Mouse (Mus musculus) layer of hippocampus, adult 11-12 months (tissue): ENCODE data around the gene Prps2.
"Not testable (repeated sequence)": the region's sequence is repeated elsewhere in the genome, so short reads cannot be mapped to it uniquely, and the experiment has no call there.

ENCODE experiments used
- DNase-seq: peaks from one replicate; pipeline ENCODE4 v3.0.0; 2022; ENCODE audit warnings: low spot score

The Prps2 gene

GRCm38 (mm10) chrX:167382047-167382853 lies at the start of gene Prps2:
Gene Prps2, minus strand, starts transcription at chrX:167382749.
- DNase-seq = peak; percentile 18

DNA sequence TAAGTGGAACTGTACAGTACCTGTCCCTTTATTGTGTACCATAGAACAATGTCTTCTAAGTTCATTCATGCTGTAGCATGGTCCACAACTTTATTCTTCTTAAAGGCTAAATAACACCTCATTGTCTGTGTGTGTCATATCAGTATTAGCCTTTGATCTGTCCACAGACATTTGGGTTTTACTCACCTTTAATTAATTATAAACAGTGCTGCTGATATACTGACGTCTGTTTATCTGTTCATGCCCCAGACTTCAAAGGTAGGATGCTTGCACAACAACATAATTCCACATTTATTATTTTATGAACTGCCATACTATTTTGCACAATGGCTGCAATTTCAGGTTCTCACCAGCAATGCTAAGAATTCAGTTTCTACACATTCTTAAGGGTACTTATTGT lies 35.1 kb upstream of the Prps2 start:
- DNase-seq = no peak

DNA sequence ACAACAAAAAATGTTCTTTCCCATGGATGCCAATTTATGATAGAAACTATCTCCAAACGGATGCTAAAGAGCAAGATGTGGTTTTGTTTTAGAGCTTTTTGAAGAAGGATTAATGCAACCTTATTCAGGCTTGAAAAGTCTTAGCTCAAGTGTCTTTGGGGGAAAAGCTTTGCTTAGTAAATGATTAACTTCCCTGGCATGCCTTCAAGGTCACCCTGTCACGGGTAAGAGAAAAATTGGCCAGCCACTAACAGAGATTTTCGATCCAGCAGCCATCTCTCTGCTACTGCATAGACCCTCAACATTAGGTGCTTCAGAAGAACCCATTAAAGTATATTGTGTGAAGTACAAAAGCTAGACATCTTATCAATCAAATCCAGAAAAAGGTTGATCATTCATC lies 12.4 kb upstream of the Prps2 start:
- no peak for DNase-seq

GRCm38 (mm10) chrX:167386647-167387046 lies 4.1 kb upstream of the Prps2 start:
- no peak for DNase-seq

DNA sequence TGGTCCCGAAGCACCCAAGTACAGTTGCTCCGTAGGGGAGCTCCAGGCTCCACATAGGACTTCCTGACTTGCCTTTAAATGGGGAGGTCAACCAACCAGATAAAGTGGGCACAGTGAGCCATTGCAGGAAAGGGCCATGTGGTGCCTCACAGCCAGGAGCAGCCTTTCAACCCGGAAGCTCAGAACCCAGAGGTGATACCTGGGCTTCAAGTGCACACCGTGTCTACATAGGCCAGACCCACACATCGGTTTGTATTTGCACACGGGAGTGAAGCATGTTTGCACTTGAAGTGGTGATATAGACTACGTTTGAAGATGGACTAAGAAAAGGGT lies 271 bp upstream of the Prps2 start:
- DNase-seq = no peak

DNA sequence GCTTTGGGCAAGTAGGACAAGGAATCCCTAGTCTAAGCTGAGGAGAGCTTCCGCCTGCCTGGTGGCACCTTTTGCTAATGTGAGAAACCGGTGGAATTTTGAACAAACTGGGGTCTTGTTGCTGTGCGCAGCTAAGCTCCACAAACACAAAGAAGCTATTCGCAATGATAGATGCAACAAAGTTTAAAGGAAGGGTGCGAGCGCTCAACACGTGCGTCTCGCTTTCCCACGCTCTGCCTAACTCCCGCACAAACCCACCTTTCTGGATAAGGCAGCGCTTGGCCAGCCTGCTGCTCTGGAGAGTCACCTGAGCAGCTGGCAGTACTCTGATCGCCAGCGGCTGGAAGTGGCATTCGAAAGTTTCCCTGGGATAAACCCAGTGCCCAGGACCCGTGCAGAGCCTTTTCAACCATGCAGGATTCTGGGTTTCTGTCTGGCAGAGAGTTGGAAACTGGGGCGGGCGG lies 934 bp downstream of the Prps2 start:
- DNase-seq = no peak

DNA sequence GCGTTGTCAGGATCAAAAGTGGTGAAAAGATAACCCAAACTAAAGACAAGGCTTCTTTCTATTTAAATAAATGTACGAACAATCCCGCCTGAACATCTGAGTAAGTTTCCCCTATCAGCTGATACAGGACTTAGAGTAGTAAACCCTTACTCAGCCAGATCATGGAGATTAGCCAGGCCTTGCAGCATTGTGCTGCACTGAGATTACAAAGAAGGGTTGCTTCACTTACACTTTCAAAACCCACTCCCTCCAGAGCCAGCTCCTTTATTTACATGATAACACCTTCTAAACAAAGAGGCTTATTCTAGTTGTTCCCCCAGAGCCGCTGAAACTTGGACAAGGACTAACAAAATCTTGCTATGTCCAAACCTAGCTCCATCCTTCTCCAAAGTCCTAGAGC lies 2.5 kb downstream of the Prps2 start:
- no peak for DNase-seq

GRCm38 (mm10) chrX:167361231-167361630 lies 21.3 kb downstream of the Prps2 start:
- not testable (repeated sequence) for DNase-seq

GRCm38 (mm10) chrX:167359704-167360103 lies 22.8 kb downstream of the Prps2 start:
- DNase-seq = no peak

DNA sequence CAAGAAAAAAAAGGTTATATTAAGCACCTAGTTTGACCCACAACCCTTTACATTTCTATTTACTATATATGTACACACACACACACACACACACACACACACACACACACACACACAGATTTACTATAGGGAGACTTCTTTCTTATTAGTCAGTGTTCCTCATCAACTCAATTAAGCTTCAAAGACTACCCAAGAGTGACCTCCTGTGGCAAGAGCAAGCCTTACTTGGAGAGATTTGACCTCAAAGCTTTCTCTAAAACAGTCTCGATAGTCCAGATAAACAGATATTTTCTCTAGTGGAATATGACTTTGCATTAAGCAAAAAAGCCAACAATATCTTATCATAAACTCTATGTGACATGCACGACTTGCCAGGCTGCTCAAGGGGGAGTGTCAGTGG lies 25.1 kb downstream of the Prps2 start:
- DNase-seq = peak; percentile 14

DNA sequence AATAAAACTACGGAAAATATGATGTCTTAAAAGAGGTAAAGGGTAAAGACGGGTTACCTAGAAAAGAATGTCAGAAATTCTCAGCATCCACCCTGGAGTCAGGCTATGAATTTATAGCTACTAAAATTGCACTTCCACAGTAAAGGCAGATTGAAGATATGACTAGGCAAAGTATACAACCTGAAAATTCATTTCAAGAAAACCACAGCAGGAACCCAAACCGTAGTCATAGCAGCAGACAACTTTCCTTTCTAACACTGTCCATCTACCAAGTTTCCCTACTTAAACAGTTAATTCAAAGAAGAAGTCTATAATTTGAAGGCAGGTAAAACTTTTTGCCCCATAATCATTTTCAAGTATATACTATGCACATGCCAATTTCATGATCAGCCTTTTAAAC lies 26.6 kb downstream of the Prps2 start:
- no peak for DNase-seq

DNA sequence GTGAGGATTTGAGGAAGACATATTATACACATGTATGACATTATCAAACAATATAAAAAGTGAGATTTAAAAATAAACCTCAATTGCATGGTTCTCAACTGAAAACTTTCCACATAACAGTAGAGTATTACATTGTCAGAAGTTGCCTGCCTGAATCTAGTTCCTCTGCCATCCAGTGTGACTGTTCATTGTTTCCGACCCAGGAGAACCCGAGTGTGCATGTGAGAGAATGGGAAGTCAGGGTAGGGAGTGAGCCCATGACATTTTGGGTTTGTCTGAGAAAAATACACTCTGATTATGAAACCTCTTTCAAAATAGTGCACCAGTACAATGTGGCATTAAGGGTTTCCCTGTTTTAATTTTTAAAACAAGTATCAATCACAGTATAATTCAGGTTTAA lies 28.9 kb downstream of the Prps2 start:
- no peak for DNase-seq

DNA sequence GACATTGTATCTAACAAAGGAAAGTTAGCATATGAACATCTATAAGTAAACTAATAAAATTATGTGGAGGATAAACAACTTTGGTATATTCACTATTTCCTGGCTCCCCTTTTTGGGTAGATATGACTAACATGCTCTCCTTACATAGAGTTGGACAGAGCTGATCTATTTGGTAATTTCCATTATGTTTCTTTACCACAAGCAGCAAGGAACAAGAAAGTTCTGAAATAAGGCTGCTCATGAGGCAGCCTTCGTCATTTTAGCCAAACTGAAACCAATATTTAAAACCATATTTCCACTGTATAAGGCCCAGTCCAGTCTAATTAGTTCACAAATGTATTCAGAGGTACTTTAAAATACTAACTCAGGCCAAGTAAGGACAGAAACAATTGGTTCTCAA lies 36.1 kb downstream of the Prps2 start:
- DNase-seq = no peak

DNA sequence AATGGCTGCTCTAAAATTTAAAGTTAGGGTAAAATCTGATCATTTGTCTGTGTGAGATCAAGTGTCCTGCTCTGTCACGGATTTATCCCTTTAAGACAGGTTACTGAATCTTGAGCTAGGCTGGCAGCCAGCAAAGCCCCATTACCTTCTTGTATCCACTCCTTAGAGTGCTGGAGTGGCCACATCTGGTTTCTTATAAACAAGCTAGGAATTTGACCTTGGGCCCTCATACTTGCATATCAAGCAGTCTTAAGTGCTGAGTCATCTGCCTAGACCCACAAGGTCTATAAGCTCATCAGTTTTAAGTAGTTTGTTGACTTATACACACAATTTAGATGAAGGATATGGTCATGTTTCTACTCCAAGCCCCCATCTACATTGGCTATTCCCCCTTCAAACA lies 38.2 kb downstream of the Prps2 start:
- no peak for DNase-seq

- no peak for DNase-seq
These were observed 40.7 kb downstream of the Prps2 start for GRCm38 (mm10) chrX:167341811-167342210.

GRCm38 (mm10) chrX:167340190-167340589 lies 42.4 kb downstream of the Prps2 start:
- DNase-seq = no peak

DNA sequence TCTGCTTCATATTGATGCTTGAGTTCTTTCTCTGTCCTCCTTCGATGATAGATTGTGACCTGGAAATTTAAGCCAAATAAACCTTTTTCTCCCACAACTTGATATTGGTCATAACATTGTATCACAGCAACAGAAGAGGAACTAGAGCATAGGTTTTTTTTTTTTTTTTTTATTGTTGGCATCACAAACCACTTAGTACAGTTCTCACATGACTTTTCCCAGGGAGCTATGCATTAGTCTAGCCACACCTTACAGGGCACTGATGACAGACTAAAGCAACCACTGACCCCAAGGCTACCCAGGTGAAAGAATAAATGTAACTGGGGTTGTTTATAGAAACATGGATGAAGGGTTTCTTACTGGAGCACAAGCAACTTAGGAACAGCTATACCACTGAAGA lies 44.6 kb downstream of the Prps2 start:
- no peak for DNase-seq

- no peak for DNase-seq
These were observed 48.0 kb downstream of the Prps2 start for GRCm38 (mm10) chrX:167334571-167334970.

GRCm38 (mm10) chrX:167332607-167333006 lies 49.9 kb downstream of the Prps2 start:
- DNase-seq = no peak

- no peak for DNase-seq
These were observed 51.6 kb downstream of the Prps2 start for GRCm38 (mm10) chrX:167330993-167331392.

- DNase-seq = peak; percentile 11
These were observed 52.1 kb downstream of the Prps2 start, which contains the start of gene Tlr7 for GRCm38 (mm10) chrX:167330399-167330798. Gene Tlr7, minus strand, starts transcription at chrX:167330558.

DNA sequence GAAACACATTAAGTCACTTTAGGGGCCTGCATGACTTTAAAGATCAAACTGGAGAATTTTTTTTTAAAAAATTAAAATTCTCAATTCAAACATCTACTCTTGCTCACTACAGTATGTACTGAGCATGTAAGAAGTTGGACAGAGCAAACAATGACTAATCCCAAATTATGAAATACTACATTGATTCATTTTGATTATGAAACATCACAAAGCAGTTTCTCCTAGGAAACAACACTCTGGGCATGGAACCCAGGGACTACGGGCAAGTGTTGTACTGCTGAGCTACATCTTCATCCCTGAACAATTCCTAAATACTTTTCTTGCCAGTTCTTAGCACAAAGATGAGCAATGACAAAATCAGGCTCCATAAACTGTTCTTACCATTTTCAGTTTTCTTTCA lies 52.9 kb downstream of the Prps2 start:
- no peak for DNase-seq

DNA sequence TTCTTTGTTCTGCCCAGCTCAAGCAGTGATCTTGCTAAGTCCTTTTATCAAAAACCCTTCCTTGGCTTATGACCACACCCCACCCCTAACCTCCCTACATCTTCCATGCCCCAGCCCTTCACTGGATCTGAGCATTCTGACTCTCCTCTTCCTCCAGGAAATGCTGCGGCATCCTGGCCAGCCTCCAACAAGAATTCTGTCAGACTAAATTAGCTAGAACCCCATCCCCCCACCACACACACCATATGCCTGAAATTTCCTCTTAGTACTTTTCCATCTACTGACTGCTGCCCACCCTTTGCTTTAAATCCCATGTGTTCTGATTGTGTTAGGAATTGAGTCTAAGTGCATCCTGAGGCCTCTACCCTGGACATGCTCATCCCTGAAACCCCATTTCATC lies 53.5 kb downstream of the Prps2 start:
- DNase-seq = peak; percentile 28

DNA sequence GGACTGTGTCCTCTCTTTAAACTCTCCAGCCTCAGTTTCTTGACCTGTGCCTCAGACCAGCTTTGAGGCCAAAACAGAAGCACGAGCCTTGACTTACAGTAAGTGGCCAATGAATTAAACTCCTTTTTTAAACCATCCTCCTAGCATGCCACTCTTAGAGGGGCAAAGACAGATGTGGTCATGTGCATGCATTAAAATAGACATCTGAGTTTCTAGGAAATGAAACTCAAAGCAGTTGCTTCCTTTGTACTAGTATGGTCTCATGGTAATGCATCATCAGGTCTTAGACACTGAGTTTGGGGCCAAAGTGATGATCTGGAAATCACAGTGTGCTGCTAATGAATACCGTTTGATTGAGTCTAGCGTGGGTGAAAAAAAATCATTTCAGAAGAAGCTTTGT lies 54.0 kb downstream of the Prps2 start:
- no peak for DNase-seq
